Mouse (Mus musculus): ENCODE measurements around the gene Slc5a6. TPM values are rescaled to one million over a fixed set of nuclear protein-coding genes. Genes with fewer than 3 reads are reported as not detected.

Slc5a6 gene
- total RNA-seq (2021) = 1 to 10 TPM; 2.5 to 3.5 TPM
- long read RNA-seq, experiment 1, partial matches to known transcripts = 0 of 2 reads
- long read RNA-seq, experiment 1, other reads (novel, unspliced or antisense) = 2 of 2 reads
- long read RNA-seq, experiment 2, partial matches to known transcripts = 1 of 8 reads
- long read RNA-seq, experiment 2, other reads (novel, unspliced or antisense) = 4 of 8 reads

DNA sequence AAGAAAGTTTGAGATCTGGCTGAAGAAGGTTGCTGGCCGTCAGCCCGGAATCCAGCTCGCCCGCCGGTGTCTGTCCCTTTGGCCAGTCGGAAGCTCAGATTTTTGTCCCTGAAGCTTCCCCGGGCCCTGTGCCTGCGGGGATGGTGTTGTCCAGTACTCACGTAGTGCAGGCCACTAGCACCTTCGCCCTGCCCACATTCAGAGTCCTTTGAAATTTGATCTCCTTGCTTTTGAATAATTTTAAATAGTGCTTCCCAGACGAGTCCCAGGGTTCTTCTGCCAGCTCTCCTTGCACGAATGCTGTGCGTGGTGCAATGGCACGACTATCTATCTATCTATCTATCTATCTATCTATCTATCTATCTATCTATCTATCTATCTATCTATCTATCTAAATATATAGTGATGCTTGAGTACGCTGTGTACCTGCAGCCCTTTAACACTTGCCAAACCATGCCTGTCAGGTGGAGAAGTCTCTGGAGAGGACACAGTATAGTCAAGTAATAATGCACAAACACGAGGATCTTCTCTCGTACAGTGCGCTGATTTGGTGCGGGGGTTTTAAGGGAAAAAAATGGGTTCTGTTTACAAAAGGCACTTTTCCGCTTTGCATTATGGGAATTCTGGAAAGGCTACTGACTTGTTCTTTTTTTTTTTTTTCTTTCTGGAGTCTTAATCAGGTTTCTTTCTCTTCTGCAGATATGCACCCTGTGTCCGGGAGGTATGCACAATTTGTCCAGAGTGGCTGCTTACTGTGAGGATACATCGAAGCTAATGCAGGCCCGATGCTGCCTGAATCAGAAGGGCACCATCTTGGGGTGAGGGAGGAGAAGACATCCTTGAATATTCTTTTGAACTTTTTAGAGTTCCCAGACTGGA lies at the start of gene Slc5a6:
Gene Slc5a6 (minus strand): TSS at position 162 of the 879 bp plus-strand sequence.
- DNase-seq = no peak

DNA sequence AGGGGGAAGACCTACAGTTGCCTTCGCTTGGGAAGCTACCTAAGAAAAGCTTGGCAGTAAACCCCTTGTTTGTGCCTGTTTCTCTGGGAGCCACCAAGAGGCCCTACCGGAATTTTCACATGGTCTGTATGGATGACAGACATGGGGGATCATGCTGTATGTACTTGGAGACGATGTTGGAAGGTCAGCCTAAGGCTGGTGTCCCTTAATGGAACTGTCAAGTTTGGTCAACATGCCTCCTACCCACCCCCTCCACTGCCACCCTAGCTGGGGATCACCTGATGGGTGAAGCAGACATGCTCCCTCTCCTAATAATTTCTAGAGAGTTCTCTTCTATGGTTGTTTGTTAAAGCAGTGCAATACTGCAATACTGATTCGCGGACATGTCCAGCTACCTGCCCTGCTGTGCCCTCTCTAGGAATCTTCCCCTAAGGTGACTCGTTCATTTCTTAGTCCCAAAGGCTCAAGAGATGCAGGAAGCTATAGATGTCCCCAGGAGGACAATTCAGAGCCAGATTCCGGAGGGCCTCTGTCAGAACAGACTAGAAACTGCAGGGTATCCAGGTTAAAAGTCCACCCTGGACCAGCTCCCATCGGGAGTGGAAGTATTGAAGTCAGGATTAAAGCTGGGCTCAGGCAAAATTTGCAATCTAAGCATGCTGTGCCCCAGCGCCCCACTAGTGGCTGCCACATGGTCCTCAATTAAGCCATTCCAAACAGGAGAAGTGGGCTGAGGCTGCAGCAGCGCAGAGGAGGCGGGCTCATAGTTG lies 47.2 kb upstream of the Slc5a6 start:
- DNase-seq = no peak

DNA sequence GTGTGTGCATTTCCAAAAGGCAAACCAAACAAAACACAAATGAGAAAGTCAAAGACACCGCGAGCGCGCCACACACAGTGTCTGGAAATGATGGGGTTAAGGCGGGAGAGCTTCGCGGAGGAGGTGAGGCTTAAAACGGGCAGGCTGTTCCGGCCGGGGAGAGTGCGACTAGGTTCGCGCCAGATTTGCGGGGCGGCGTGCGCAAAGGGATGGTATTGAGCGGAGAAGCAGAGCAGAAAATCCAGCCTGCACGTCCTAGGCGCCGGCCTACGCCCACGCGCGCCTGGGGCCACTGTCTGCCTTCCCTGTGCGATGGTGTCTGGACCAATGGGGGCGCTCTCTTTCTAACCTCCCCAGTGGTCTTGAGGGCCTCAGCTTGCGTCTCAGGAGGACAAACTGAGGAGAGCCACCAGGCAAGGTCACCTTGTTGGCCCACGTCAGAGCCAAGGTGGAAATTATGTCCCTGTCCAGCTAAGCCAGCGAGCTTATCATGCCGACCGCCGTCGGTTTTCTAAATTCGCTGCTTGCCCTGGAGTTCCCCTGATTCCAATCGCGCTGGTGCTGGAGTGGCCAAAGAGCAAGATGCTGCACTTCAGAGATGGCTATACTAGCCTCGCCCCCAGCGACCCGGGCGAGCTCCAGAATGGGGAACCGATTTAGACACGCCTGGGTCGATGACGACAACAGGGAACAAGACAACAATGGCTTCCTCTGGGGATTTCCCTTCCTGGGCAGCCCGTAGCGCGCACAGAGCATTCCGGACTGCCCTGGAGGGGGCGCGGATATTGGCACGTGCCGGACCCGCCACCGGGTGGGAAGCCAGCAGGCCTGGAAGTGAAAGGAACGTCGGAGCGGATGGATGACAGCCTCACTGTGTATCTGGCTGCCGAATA lies 46.3 kb upstream of the Slc5a6 start:
- peak; percentile 44 for DNase-seq

DNA sequence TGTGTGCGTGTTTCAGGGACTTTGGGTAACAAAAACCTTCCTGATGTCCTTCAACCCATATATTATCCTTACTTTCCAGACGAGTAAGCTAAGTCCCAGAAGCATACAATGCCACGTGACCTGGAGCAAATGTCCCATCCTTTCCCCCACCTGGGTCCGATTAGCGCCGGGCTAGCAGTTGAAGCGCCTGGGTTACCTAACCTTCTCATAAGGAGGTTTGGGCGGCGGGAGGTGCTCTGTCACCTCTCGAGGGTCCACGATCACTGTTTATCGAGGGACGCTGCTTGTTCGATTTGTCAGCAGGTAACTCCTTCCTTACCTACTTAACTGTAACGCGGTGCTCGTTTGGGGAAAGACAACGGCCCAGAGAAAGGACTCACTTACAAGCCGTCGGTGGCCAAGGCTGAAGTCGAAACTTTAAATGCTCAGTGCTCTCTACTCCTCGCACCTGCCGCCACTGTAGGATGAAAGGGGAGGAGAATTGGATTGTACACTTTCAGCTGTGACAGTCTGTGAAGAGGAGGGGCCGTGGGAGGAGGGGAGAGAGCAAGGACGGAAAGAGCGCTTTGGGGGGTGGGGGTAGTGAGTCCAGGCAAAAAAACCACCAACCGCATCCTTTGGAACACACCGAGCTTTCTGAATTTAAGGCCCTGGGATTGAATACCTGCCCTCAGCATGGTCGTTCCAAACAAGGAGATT lies 45.5 kb upstream of the Slc5a6 start:
- no peak for DNase-seq

DNA sequence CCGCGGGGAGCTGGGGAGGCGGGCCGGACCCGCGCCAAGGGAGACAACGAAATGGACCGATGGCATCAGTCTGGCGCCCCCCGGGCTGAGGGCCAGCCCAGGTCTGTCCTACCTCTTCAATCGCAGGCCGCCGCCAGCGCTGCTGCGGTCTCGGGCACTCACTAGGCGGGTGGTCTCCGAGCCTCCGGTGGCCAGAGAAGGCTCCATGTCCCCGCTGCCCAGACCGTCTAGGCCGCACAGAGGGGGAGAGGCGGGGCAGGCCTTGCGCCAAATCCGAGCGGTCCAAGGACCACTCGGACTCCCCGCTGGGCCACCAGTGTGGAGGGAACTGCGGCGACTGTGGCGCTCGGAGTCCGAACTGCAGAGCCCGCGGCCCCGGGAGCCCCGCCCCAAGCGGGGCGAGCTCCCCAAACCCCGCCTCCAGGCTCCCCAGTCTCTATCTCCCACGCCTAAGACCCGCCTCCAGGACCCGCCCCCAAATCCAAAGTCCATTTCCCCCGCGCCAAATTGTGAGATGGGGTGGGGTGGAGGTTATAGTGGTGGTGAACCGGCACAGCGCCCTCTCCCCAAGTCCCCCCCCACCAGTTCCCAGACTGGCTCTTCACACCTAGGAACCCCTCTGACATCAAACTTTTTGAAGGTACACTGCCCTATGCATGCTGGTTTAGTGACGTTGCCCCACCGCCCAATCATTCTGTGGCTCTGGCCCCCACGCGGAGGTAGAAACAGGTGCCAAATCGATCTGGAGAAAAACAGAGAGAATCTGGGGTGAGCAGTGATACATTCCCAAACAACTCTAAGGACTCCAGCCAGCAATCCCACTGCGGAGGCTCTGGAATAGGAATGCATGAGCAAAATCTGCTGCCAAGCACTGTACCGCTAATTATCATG lies 44.7 kb upstream of the Slc5a6 start:
- DNase-seq = no peak

DNA sequence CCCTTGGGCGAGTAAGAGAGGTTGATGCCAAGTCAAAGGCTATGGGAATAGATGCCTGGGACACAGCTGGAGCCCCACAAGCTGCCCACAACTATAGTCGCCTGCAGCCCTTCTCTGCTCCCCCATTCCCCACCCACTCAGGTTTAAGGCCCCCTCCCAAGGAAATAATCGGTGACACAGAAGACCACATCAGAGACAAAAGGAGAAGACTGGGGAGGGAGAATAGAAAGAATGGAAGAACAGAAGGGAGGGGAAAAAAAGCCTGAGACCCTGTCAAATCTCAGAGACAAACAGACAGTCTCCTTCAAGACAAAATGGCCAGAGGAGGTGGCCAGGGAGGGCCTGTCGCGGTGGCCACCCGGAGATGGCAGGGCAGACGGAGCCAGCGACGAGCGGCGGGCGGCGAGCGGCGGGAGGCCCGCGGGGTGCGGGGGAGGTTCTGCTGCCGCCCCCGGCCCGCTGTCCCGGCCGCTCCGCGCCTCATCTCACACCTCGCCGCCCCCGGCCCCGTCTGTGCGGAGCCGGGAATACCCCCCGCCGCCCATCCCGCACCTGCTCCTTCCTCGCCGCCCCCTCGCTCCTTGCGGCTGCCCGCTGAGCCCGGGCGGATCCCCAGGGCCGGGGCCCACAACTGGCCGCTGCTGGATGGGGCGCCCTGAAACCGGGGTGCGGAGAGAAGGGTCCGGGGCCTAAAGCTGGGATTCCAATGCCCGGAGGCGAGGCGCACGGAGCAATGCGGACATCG lies 43.7 kb upstream of the Slc5a6 start:
- DNase-seq = no peak

DNA sequence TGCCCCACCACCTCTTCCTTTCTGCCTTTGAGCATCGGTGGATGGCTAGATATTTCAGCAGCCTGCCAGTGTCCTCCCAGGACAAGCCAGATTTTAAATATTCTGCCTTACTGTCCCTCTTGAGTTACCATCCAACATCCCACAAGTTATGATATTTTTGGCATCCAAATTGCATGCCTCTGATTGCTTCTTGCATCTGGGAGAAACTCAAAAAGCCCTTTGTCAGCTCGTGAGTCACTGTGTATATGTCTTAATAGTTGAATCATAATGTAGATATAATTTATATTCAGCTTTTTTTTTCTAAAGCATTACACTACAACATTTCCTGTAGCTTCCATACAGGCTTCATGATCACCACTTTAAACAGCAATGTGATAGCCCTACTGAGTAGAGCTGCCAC lies 38.4 kb upstream of the Slc5a6 start:
- DNase-seq = no peak

DNA sequence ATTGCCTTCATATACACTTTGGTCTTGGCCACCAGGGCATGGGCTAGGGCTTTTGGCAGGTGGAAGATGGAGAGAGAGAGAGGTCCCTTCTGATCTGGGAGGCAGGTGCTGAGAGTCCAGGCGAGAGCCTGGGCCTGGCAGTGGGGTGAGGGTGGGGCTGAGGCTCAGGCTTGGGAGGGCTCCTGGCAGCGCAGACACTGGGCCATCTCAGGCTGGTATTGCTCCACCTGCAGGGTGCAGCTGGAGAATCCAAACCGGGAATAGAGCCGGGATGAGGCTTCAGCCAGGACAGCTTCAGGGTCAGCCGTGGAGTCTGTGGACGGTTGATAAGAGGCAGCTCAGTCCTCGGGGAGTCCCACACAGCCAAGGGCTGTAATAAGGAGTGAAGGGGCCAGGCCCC lies 37.9 kb upstream of the Slc5a6 start:
- no peak for DNase-seq

DNA sequence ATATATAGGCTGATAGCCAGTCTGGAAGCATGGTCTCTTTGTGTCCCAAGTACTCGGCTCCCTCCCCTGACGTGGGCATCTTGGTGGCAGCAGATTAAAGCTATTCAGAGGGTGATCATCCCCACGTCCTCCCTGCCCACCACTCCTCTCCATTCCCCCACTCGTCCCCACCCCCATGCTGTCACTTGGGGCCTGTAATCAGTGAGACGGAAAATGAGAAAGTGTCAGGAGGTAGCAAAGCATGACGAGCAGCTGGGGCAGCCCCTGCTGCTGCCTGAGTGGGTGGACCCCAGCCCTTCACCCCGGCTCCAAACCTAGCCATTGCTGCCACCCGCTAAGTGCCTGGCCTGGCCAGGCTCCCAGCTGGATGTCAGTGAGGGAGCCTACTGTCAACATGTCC lies 35.2 kb upstream of the Slc5a6 start:
- no peak for DNase-seq

DNA sequence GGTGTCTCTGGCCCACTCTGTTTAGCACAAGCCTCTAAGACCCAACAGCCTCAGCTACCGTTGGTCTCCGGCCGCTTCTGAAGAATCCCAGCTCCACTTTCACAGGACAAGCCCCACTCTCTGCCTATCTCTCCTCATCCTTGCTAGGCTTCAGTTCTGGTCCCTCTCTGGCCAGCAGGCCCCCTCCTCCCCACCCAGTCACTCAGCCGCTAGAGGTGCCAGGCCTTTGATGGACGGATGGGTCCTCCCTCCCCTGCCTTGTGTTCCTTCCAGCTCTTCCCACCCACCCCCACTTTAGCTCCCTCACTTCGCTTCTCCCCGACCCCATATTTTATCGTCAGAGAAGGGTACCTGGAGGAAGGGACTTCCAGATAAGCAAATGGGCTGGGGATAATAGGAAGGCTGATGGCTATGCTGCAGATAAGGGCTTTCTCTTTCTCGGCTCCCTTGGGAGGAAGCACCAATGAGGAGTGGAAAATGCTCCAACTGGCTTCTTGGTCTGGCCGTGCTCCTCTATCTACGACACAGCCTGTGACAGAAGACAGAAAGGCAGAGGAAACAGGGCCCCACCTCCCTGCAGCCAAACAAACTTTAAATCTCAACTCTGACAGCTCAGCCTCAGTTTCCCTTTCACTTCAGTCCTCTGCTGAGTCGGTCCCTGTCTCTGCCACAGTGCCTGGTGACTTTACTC lies 34.4 kb upstream of the Slc5a6 start:
- peak; percentile 31 for DNase-seq

DNA sequence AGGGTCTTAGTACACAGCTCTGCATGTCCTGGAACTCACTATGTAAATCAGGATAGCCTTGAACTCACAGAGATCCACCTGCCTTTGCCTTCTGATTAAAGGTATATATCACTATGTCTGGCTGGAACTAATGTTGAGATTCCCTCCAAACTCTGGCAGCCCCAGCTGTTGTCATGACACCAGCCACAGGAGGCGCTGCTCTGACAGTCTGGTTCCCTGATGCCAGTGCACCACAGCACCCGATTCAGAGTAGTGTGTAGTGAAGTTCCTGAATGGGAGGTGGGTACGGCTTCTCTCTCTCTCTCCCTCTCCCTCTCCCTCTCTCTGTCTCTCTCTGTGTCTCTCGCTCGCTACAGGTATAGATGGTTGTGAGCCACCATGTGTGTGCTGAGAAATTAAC lies 33.6 kb upstream of the Slc5a6 start:
- DNase-seq = peak; percentile 30

DNA sequence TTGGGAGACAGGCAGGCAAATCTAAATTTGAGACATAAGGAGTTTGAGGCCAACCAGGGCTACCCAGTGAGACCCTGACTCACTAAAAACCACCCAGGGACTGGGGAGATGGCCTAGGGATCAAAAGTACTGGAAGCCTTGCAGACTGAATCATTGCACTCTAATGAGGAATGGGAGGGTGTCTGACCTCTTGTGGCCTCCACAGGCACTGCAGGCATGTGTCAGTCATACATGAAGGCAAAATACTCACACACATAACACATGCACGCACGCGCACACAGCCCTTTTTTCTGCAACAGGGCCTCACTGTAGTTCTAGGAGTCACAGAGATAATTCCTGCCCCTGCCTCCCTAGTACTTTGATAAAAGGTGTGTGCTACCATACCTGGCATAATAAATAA lies 32.7 kb upstream of the Slc5a6 start:
- no peak for DNase-seq

DNA sequence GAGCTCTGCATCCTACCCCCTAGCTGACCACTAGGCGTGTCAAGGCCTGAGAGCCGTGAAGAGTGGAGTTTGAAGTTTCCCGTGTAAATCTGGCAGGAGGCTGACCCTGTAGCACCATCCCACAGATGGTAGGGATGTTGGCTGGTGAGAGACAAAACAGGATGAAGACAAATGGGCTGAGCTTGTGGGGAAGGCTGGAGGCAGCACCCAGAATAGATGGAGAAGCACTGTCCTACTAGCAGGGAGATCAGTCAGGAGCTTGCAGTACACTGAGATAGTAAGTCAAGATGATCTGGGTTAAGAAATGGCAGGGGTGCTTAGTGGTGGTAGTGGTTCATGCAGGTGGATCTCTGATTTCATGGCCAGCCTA lies 32.1 kb upstream of the Slc5a6 start:
- DNase-seq = no peak

DNA sequence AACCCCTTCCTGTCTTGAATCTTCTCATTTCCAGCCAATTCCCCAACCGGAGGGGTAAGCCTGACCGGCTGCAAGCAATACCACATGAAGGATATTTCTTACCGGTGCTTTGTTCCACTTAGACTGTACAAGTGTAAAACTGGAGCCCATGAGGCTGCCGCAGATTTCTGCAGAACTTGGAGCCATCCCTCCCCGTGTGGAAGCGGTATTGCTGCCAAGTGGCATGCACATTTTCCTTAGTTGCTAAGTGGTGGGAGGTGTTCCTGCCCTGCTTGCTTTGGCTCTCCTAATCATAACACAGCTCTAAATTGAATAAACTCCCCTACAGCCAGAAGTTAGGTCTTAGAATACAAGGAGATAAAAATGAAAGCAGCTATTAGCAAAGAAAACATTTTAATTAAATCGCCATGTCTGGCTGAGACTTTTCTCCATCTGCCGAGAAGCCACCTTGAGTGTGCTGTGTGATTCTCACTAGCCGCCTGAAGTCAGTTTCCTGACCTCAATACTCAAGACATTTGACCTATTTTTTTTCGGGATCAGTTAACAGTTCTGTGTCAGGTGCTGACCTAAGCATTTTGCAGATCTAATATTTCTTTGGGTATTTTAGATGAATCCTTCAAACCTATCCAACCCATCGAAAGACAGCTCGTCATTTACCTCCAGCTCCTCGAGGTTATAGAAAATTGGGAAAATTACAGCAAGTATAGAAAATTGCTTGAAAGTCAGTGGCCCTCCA lies 31.5 kb upstream of the Slc5a6 start:
- DNase-seq = no peak

DNA sequence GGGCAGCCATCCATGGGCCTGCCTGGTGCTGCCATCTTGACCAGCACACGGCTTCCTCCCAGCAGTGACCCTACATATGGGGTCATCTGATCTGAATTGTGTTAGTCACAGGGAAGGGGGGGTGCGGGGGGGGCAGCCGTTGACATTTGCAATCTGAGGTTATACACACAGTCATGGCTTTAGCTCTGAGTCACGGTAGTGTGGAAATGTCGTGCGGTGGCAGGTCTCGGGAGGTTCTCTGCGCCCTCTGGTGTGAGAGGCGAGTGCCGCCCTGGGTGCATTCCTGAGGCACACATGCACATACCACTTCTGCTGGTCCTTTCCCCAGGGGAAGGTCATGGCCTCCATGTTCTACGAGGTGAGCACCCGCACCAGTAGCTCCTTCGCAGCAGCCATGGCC lies 27.6 kb upstream of the Slc5a6 start:
- DNase-seq = no peak

DNA sequence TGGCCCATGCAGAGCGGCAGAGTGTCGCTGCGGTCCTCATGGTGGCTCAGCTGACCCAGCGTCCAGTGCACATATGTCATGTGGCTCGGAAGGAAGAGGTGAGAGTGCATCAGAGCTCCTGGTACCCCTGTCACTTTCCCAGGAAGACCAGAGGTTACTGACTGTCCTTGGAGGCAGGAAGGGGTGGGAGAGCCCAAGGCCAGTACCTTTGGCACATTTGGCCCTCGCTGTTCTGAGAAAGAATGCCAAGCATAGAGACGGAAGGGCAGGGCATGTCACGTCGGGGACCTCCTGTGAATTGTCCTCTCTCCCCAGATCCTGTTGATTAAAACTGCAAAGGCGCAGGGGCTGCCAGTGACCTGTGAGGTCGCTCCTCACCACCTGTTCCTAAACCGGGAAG lies 24.5 kb upstream of the Slc5a6 start:
- DNase-seq = no peak

DNA sequence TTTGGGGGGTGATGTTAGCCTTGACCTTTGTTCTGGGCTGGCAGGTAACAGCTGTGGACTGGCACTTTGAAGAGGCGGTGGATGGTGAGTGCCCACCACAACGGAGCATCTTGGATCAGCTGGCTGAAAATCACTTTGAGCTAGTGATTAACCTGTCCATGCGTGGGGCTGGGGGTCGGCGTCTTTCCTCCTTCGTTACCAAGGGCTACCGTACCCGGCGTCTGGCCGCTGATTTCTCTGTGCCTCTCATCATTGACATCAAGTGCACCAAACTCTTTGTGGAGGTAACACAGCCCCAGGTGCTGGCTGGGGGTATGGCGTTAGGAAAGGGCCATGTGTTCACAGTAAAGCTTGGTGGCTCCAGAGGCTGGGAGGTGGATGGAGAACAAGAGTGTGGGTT lies 23.1 kb upstream of the Slc5a6 start:
- DNase-seq = no peak

DNA sequence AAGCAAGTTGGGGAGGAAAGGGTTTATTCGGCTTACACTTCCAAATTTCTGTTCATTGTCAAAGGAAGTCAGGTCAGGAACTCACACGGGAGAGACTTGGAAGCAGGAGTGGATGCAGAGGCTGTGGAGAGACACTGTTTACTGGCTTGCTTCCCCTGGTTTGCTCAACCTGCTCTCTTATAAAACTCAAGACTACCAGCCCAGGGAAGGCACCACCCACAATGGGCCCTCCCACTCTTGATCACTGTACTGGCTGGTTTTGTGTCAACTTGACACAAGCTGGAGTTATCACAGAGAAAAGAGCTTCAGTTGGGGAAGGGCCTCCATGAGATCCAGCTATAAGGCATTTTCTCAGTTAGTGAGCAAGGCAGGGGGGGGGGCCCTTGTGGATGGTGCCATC lies 22.3 kb upstream of the Slc5a6 start:
- no peak for DNase-seq

Data from gastrocnemius, postnatal 25 days (tissue).